Mouse (Mus musculus) testis, adult 2 months (tissue): ENCODE data around the gene Amdhd1. TPM values are rescaled to one million over a fixed set of nuclear protein-coding genes. Genes with fewer than 3 reads are reported as not detected.

Experiments
- H3K27ac ChIP-seq: fragments of 200-500 bp; 2 replicates; pipeline ENCODE4 v1.5.1; 2012; ENCODE audit warnings: low read depth, low read length; ENCODE audit not compliant: control insufficient read depth, insufficient read depth
- H3K27me3 ChIP-seq: fragments of 200-500 bp; 2 replicates; pipeline ENCODE4 v1.6.1; 2012; ENCODE audit warnings: mild to moderate bottlenecking, low read length, moderate library complexity; ENCODE audit not compliant: control insufficient read depth, insufficient read depth
- H3K36me3 ChIP-seq: fragments of 200-500 bp; 2 replicates; pipeline ENCODE4 v1.6.1; 2012; ENCODE audit warnings: mild to moderate bottlenecking, low read length; ENCODE audit not compliant: control insufficient read depth, insufficient read depth
- H3K4me1 ChIP-seq: fragments of 200-500 bp; 2 replicates; pipeline ENCODE4 v1.6.1; 2012; ENCODE audit warnings: low read length; ENCODE audit not compliant: control insufficient read depth, insufficient read depth
- H3K4me3 ChIP-seq: fragments of 200-500 bp; 2 replicates; pipeline ENCODE4 v1.5.1; 2012; ENCODE audit warnings: low read depth, mild to moderate bottlenecking, low read length, moderate library complexity, mixed read lengths; ENCODE audit not compliant: control insufficient read depth
- CTCF ChIP-seq: fragments of 200-500 bp; IDR thresholded peaks from 2 replicates; pipeline ENCODE4 v1.5.1; 2012; ENCODE audit warnings: low read depth, mild to moderate bottlenecking, inconsistent platforms, low read length, moderate library complexity; ENCODE audit not compliant: control insufficient read depth, insufficient read depth, insufficient replicate concordance
- POLR2A ChIP-seq: fragments of 200-500 bp; IDR thresholded peaks from 2 replicates; pipeline ENCODE4 v1.6.1; 2012; ENCODE audit warnings: low read depth, mild to moderate bottlenecking, inconsistent platforms, low read length, moderate library complexity; ENCODE audit not compliant: control insufficient read depth
- polyA plus RNA-seq: library from polyadenylated mRNA; depleted of rRNA; stranded (reverse); fragments of >200 nt; gene quantifications from 2 replicates; pipeline ENCODE4 v1.2.3, GENCODE M21; 2012

The Amdhd1 gene
- polyA plus RNA-seq, 1 experiment, result 0.07 TPM

DNA sequence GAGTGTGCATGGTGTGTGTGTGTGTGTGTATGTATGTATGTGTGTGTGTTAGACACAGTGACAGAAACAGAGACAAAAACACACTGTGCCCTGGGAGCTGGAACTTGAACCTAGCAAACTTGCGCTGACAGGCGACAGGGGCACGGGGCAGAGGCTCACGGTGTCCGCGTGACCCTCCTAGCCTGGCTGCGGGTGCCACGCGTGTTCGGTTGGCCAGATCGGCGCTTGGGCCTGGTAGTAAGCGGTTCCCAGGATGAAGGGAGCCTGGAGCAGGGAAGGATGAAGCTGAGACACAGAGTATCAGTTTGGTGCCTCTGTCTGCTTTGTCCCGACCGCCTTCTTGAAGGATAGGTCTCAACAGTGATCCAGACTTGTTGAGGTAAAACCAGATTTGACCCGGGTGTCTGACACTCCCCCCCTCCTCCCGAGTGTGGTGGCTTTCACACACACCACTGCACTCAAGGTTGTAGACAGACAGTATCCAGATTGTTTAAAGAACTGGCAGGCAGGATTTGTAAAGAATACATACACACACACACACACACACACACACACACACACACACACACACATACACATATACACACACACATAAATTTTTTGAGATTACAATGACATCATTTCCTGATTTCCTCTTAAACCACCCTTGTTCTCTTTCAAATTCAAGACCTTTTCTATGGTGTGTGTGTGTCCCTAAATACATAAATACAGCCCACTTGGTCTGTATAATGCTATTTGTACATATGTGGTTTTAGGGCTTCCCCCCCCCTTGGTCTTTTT is 788 bp upstream of the Amdhd1 start, which contains the start of gene Ccdc38:
TSS of gene Ccdc38 (plus strand) at position 202 of the 780 bp plus-strand sequence.
- no peaks in the 10 kb centered on the region for H3K27me3 ChIP-seq
- peak within 1 kb of the TSS; percentile 72 for H3K27ac ChIP-seq
- no peaks in the 10 kb centered on the region for H3K36me3 ChIP-seq
- peak within 1 kb of the TSS; percentile 85 for H3K4me3 ChIP-seq
- peaks cover 9% of the 10 kb centered on the region for H3K4me1 ChIP-seq
- TF ChIP-seq POLR2A (peak; percentile 77), CTCF (no peak)

DNA sequence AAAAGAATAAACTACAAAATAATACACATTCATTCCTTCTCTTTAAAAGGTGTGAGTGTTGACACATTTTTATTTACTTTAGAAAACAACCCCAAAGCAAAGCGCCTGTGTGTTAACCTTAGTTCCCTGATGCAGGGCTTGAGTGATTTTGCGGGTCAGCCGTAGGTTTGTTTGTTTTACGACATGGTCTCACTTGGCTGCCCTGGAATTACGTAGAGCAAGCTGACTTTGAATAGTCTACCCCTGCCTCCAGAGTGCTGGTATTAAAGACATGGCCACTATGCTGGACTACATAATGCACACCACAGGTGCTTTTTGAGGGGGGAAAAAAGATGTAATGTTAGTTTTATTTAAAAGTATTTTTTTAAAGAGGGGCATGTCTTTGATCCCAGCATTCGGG is 1.0 kb downstream of the Amdhd1 start:
- H3K27me3 ChIP-seq, result no peaks in the 10 kb centered on the region
- no peak overlapping the region for H3K4me3 ChIP-seq
- H3K36me3 ChIP-seq, result no peaks in the 10 kb centered on the region
- peaks cover 9% of the 10 kb centered on the region for H3K4me1 ChIP-seq
- no peak overlapping the region for H3K27ac ChIP-seq
- TF ChIP-seq POLR2A (no peak), CTCF (no peak)

DNA sequence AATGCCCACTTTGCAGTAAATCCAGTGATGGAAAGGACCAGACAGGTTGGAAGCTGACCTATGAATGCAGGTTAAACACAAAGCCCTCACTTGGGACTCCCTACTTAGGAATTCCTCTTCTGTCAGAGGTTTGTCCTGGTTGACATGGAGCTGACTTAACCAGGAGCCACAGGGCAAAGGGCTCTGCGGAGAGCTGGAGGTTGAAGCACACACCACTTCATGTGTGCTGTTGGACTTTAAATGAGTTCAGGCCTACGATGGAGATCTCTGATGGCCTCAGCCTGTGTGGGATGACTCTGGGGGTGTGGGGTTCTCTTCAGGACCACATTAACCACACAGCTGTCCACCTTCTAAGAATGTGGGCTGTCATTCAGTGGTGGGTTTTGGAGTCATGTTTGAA is 1.5 kb downstream of the Amdhd1 start:
- Histone ChIP-seq H3K4me1 (peaks cover 9% of the 10 kb centered on the region), H3K36me3 (no peaks in the 10 kb centered on the region), H3K4me3 (no peak overlapping the region), H3K27me3 (no peaks in the 10 kb centered on the region), H3K27ac (no peak overlapping the region)
- TF ChIP-seq POLR2A (no peak), CTCF (no peak)

DNA sequence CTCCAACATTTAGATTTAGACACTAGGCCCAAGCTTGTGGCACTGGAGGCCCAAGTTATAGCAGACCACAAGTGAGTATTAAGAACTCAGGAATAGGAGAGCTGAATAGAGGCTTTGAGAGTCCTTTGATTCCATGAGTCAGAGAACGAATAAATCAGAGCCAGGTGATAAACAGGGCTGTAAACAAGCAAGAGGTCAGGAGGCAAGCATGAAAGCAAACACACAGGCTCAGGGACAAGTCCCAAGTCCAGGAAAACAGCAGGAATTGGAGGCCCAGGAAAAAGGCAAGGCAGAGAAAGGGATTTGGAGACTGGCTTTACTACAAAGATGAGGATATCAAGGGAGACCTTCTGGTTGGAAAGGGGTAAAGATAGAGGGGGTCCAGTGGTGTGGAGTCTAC is 14.5 kb downstream of the Amdhd1 start:
- no peak overlapping the region for H3K27ac ChIP-seq
- no peaks in the 10 kb centered on the region for H3K27me3 ChIP-seq
- H3K4me3 ChIP-seq, result no peak overlapping the region
- no peak for TF ChIP-seq POLR2A
- TF ChIP-seq CTCF, result no peak
- no peaks in the 10 kb centered on the region for H3K4me1 ChIP-seq
- H3K36me3 ChIP-seq, result no peaks in the 10 kb centered on the region

DNA sequence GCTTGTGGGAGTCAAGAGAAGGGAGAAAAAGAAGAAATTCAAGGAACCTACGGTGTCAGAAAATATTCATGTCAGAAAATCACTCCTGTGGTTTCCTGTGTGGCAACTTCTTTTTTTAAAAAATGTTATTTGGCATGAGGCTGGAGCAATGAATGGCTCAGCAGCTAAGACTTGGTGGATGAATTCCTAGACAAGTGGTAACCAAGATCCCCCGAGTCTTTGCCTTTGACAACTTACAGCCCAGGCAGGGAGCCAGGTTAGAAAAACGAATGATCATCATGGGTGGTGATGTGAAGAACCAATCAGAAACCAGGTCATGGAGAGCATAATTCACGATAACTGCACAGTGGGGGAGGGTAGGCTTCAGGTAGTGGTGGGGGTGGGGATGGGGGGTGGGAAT is 18.8 kb downstream of the Amdhd1 start:
- H3K4me3 ChIP-seq, result no peak overlapping the region
- no peaks in the 10 kb centered on the region for H3K4me1 ChIP-seq
- H3K36me3 ChIP-seq, result no peaks in the 10 kb centered on the region
- H3K27ac ChIP-seq, result no peak overlapping the region
- H3K27me3 ChIP-seq, result no peaks in the 10 kb centered on the region
- TF ChIP-seq CTCF (no peak), POLR2A (no peak)

DNA sequence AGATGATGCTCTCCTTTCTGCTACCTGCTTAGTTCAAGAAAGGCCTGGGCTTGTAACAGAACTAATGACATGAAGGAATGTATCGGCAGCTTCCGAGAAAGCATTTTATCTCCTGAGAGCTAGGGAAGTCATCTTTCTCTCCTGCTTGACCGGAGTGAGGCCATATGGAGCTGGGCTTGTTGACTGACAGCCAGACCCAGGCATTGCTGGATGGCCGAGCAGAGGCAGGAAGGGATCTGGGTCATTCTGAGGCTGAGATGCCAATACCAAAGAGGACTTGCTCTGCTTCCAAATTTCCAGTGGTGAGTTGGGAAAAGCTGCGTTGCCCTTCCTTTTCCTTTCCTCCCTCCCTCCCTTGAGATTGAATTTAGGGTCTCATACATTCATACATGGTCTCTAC is 20.1 kb downstream of the Amdhd1 start:
- H3K36me3 ChIP-seq, result no peaks in the 10 kb centered on the region
- H3K27ac ChIP-seq, result no peak overlapping the region
- H3K27me3 ChIP-seq, result no peaks in the 10 kb centered on the region
- TF ChIP-seq POLR2A (no peak), CTCF (no peak)
- H3K4me3 ChIP-seq, result no peak overlapping the region
- no peaks in the 10 kb centered on the region for H3K4me1 ChIP-seq

DNA sequence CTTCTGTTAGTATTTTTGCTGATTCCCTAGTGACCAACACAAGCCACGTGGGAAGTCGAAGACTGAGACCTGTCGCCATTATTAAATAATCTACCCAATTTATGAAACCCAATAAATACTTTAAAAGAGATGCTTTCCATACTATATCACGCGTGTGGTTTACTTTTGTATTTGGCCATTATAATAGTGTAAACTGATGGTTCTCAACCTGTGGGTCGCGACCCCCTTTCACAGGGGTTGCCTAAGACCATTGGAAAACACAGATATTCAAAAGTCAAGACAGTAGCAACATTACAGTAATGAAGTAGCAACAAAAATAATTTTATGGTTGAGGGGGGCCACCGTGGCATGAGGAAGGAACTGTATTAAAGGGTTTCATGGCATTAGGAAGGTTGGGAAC is 20.7 kb downstream of the Amdhd1 start:
- H3K4me1 ChIP-seq, result no peaks in the 10 kb centered on the region
- no peaks in the 10 kb centered on the region for H3K36me3 ChIP-seq
- H3K4me3 ChIP-seq, result no peak overlapping the region
- no peak overlapping the region for H3K27ac ChIP-seq
- no peaks in the 10 kb centered on the region for H3K27me3 ChIP-seq
- TF ChIP-seq CTCF (no peak), POLR2A (no peak)

DNA sequence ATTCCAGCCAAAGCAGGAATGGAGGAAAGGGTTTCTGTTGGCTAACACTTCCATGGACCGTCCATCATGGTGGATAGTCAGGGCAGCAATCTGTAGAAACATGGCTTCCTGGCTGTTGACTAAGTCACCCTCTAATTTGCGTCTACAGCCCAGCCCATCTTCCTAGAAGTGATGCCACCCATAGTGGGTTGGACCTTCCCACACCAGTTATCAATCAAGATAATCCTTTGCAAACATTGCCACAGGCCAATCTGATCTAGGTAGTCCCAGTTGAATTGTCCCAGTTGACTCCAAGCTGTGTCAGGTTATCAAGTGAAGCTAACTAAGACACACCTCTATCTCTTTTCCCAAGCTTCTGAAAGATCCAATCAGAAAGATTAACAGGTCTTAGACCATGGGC is 21.2 kb downstream of the Amdhd1 start:
- no peaks in the 10 kb centered on the region for H3K36me3 ChIP-seq
- no peaks in the 10 kb centered on the region for H3K4me1 ChIP-seq
- H3K27me3 ChIP-seq, result no peaks in the 10 kb centered on the region
- TF ChIP-seq POLR2A, result no peak
- no peak for TF ChIP-seq CTCF
- H3K4me3 ChIP-seq, result no peak overlapping the region
- no peak overlapping the region for H3K27ac ChIP-seq
